Mouse (Mus musculus): ENCODE data around the gene Fam83c. TPM values are rescaled to one million over a fixed set of nuclear protein-coding genes. Genes with fewer than 3 reads are reported as not detected.
A peak's percentile ranks its signal among the peaks of the same experiment; 100 is the strongest.

Fam83c gene
- total RNA-seq, 2 experiments from 2014 or later = not detected

DNA sequence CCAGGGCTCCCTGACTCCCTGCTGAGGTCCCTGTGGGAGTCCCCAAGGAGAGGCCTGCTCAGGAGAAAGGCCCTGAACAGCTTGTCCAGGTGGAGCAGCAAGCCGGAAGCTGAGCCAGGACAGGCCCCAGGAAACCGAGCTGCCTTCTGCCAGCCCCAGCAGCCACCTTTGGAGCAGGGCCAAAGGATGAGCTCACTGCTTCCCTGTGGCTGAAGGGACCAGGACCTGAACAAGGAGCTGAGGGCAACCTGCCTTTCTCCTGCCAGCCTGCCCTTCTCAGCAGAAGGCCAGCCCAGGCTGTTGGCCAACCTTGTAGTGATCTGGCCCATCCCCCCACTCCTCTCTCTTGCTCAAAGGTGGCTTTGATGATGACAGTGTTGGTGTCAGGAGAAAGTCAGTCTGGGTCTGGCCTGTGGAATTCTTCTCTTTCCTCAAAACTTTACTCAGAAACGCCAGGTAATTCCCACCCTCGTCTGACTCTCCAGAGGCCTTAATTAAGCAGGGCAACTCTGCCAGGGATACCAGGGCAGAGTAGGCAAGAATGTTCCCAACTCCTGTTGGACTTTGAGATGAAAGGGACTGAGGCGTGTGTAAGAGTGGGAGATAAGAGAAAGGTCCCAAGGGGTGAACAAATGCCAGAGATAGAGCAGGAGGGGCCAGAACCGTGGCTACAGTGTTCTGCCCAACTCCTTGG, 29.3 kb downstream of the Fam83c start:
- intact Hi-C loops (cut with DNase I) = no loop called here
- DNase-seq (ENCODE audit: low spot score in 2 of 2) = no peak

DNA sequence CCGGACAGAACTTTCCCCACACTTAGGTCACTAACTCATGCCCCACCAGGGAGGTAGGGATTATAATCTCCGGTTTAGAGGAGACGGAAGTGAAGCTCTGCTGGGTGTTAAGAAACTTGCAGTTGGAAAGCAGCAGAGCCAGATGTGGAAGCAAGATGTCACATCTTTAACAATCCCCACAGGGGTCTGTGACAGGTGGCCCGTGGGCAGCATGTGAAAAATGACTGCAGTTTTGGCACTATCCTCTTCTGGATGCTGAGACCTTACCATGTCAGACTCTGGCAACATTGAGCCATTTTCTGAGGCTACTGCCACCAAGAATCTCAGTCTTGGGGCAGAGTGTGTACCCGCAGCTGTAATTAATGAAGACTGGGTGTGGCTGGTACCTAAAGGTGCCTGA, 30.6 kb downstream of the Fam83c start:
- no peak for DNase-seq (ENCODE audit: low spot score in 2 of 2)
- intact Hi-C loops (cut with DNase I) = no loop called here

DNA sequence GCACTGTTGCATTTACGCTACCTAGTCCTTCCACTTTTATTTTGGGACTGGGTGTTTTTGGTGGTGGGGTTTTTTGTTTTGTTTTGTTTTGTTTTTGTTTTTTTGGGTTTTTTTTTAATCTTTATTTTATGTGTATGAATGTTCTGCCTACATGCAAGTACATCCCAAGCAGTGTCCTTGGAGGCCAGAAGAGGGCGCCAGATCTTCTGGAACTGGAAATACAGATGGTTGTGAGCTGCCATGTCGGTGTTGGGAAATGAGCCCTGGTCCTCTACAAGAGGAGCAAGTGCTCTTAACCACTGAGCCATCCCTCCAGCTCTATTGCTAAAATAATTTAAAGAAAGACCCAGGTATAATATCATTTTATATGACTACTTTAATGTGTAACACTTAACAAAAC, 31.9 kb downstream of the Fam83c start:
- intact Hi-C loops (cut with DNase I) = no loop called here
- DNase-seq (ENCODE audit: low spot score in 2 of 2) = no peak

DNA sequence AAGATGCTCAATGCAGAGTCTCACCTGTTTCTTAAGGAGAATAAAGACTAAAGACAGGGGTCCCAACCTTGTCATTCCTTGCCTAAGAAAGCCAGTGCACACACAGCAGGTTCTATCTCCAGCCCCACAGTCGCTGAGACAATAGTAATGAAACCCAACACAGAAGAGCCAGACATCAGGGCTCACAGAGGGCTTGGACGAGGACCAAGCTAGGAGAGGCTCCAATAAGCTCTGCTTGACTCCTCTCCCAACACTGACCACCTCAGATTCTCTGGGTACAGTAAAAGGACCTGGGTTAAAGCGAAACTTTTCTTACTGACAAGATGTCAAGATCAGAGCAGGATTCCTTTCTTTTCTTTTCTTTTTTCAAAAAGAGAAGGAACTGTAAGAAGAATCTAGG, 36.0 kb downstream of the Fam83c start:
- no peak for DNase-seq (ENCODE audit: low spot score in 2 of 2)
- intact Hi-C loops (cut with DNase I) = no loop called here

DNA sequence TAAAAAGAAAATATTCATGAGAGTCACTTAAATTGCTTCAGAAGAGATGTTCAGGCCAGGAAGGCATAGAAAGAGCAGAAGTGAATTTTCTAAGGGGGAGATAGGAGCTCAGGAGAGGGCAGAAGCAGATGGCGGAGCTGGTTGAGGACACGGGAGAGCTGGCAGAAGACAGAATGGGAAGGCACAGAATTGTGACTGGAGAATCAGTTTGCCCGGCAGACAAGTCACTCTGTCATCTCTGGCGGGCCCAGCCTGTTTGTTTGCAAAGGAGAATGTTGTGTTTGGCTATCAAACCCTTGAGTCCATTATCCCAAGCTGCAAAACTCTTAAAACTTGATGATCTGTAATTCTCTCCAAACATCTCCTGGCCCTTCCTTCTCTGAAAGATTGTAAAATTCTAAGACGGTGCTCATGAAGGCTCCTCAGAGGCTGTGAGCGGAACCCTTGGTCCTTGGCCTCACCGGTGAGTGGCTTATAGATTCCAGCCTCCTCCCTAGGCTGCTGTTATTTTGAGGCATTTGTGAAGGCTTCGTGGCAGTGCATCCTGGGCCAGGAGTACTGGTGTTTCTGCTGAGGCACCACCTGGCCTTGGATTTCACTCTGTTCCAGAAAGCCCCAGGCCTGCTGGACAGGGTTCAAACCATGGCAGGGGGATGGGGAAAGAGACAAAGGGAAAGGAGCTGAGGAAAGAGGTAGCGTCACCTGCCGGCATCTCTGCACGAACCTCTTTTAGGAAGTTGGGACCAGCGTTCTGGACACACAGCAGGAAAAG, 39.8 kb downstream of the Fam83c start:
- no peak for DNase-seq (ENCODE audit: low spot score in 2 of 2)
- intact Hi-C loops (cut with DNase I) = no loop called here

DNA sequence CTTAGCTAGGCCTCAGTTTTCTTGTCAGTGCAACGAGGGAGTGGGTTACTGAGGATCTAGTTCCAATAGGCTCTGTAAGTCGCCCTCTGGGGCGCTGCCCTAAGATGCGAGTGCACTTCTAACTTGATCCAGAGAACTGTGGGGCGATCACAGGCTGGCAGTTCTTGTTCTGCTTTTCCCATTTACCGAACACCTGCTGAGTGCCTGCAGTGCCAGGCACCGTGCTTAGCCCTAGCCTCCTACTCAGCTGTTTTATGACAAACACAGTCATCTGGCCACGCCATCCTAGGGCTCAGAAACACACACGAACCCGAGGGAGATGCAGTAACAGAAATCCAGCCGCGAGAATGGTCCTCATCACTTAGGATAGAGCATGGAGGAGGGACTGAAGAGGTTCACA, 41.8 kb downstream of the Fam83c start:
- no peak for DNase-seq (ENCODE audit: low spot score in 2 of 2)
- intact Hi-C loops (cut with DNase I) = no loop called here

DNA sequence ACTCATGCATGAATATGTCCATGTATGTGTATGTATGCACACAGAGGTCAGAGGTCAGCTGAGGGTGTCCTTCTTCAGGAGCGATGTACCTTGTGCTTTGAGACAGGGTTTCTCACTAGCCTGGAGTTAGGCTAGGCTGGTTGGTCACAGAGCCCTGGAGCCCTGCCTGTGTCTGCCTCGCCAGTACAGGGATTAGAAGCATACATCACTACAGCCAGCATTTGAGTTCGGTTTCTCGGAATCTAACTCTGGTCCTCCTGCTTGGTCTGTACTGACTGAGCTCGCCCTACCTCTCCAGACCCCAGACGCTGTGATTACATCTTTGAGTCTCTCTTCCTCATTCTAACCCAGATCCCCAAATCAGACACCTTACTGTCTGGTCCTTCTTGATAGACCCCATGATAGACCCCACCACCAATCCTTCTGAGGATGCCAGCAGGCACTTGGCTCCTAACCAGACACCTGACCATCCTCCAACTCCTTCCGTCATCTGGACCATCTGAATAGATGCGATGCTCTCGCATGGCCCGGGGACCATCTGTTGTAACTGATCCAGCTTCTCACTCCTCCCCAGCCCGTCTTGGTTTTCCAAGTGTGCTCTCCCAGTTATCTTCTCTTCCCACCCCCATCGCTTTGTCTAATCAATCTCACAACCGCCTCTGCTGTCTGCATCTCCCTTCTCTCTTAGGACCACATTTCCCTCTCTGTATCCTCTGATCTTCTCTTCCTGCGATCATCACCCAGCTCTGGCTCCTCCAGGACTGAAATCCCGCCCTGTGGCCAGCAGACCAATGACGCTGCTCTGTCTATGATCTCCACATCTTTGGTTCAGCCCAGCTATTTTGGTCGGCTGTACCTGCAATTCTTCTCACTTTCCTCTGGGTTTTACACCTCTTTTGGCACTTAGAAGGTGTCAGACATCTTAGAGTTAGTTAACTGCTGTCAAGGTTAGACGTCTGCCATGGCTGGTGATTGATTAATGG, 46.4 kb downstream of the Fam83c start:
- no peak for DNase-seq (ENCODE audit: low spot score in 2 of 2)
- intact Hi-C loops (cut with DNase I) = no loop called here

DNA sequence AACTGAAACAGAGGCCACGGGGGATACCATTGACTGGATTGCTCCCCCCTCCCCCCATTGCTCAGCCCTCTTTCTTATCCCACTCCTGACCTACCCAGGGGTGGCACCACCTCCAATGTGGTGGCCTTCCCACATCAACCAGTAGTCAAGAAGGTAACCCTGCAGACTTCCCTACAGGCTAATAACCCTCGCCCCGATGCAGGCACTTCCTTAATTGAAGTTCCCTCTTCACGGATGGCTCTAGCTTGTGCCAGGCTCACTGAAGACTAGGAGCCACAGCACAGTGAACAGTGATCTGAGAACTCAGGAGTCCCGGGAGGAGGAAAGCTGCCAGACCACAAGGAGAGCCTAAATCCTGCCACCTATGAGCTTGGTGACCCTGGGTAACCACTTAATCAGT, 47.7 kb downstream of the Fam83c start:
- intact Hi-C loops (cut with DNase I) = no loop called here
- DNase-seq (ENCODE audit: low spot score in 2 of 2) = no peak

DNA sequence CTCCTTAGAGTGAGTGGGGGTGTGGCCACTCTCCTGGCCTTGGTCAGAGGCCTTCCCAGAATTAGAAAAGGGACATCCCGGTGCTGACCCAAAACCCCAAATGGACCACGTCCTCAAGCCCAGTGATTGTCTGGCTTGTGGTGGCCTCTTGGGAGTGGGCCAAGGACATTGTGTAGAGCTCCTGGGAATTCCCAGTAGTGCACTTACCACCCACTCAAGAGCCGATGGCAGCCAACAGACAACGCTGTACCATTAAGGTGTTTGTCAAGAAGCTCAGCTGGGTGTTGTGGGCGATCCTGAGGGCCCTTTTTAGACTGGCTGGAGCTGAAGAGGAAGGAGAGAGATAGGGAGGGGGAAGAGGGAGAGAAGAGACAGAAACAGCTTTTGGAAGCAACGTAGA, 50.1 kb downstream of the Fam83c start:
- intact Hi-C loops (cut with DNase I) = no loop called here
- peak; percentile 38 to 86 for DNase-seq (ENCODE audit: low spot score in 2 of 2)

DNA sequence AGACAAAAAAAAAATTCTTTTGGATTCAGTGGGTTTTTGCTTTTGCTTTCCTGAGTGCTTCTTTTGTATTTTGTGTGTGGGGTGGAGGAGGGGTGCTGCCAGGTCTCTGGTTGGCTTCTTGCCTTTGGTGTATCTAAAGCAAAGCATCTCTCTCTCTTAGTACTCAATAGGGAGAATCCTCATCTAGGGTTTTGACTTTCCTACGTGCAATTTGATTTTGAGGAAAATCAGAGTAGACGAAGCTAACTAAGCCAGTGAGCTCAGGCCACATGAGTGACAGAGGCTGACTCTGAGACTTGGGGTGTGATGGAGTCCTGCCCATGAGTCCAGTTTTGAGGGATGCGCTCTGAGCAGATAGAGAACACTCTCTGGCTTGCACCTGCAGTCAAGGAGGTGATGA, 55.1 kb downstream of the Fam83c start:
- intact Hi-C loops (cut with DNase I) = no loop called here
- DNase-seq (ENCODE audit: low spot score in 2 of 2) = no peak

DNA sequence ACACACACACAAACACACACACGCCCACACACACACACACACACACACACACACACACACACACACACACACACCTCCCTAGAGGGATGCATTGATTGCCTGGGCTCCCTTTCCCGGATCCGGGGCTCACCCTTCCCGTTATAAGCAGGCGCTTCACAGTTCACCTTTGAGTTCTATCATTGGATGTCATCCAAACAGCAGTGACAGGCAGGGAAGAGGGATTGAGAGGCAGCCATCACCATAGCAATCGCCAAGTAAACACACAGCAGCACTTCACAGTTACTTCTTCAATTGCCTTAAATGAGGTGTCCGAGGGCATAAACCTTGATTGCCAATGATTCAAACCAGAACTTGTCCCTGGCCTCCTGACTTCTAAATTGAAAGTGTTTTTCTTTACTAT, 55.6 kb downstream of the Fam83c start:
- intact Hi-C loops (cut with DNase I) = no loop called here
- DNase-seq (ENCODE audit: low spot score in 2 of 2) = no peak

DNA sequence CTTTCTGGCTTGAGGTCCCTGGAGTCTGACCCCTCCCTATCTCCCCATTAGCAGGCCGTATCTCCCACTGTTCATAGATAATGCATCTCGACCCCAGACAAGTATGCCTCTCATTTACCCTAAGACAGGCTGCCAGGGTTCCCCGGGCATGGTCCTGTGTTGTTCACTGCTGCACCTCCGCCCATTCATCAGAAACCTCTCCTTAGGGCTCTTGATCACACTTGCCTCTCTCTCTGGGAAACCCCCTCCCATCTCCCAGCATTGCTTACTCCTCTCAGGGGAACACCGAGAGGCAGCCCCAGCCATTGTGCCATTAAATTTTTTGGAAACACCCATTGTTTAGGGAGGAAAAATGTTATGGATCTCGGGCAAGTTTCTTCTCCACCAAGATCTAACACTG, 56.6 kb downstream of the Fam83c start:
- intact Hi-C loops (cut with DNase I) = no loop called here
- DNase-seq (ENCODE audit: low spot score in 2 of 2) = no peak

DNA sequence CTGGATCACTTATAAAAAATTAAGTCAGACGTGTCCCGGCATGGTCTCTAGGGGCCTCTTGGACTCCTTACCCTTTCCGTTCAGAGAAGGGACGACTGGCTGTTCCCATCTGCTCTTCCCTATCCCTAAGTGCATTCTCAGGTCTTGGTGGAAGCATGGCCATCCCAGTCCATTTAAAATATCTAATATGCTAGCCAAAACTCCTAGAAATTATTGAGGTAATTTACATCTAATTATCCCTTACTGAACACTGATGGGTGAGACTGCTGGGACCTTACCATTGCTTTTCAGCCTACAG, 57.0 kb downstream of the Fam83c start:
- intact Hi-C loops (cut with DNase I) = loop anchor here (2.0 kb wide), 1 partner anchor 33 kb away; no protein-coding TSS in a partner anchor
- no peak for DNase-seq (ENCODE audit: low spot score in 2 of 2)

Other genes starting within 250 kb of the Fam83c start
- gene Gss, start 242.0 kb downstream of the Fam83c start, total RNA-seq (2021) = 10 to 100 TPM; 15.8 to 18.3 TPM
- 1 to 10 TPM; 4.5 to 5.6 TPM for gene Myh7b, start 223.6 kb downstream of the Fam83c start, total RNA-seq (2021)
- gene Trpc4ap, start 142.5 kb downstream of the Fam83c start, total RNA-seq (2021) = 100 to 1,000 TPM; 140 TPM
- 10 to 100 TPM; 16.6 to 17.8 TPM for gene Edem2, start 105.4 kb downstream of the Fam83c start, total RNA-seq (2021)
- not detected for gene Gm17581, start 99.0 kb downstream of the Fam83c start, total RNA-seq (2021)
- 1 to 10 TPM; 1.8 to 1.9 TPM for gene Procr, start 83.7 kb downstream of the Fam83c start, total RNA-seq (2021)
- 10 to 100 TPM; 45.8 to 50.0 TPM for gene Mmp24, start 59.5 kb downstream of the Fam83c start, total RNA-seq (2021)
- gene BC029722, start 15.4 kb downstream of the Fam83c start, total RNA-seq (2021) = 10 to 100 TPM; 45.7 to 50.3 TPM
- gene Eif6, start 7.9 kb downstream of the Fam83c start, total RNA-seq (2021) = 10 to 100 TPM; 65.3 to 67.6 TPM
- gene Uqcc1, start 95.5 kb upstream of the Fam83c start, total RNA-seq (2021) = 10 to 100 TPM; 45.8 to 50.2 TPM
- gene Gm15557, start 105.9 kb upstream of the Fam83c start, total RNA-seq (2021) = not detected
- gene Gdf5, start 110.5 kb upstream of the Fam83c start, total RNA-seq (2021) = under 1 TPM; 0.29 to 0.55 TPM
- 10 to 100 TPM; 15.1 to 16.3 TPM for gene Cep250, start 121.6 kb upstream of the Fam83c start, total RNA-seq (2021)
- 1 to 10 TPM in 1 of 2 experiments, under 1 TPM in 1; 0.88 to 1.3 TPM for gene 6430550D23Rik, start 173.1 kb upstream of the Fam83c start, total RNA-seq (2021)
- 100 to 1,000 TPM; 180 to 200 TPM for gene Ergic3, start 173.2 kb upstream of the Fam83c start, total RNA-seq (2021)
- not detected for gene Fer1l4, start 218.1 kb upstream of the Fam83c start, total RNA-seq (2021)
- gene Spag4, start 230.3 kb upstream of the Fam83c start, total RNA-seq (2021) = 1 to 10 TPM; 4.7 to 6.9 TPM